Mouse (Mus musculus): Measurements from ENCODE around the gene Aox2.
A peak's percentile ranks its signal among the peaks of the same experiment; 100 is the strongest.
"Not testable (repeated sequence)": the region's sequence is repeated elsewhere in the genome, so short reads cannot be mapped to it uniquely, and the experiment has no call there.

The Aox2 gene

GRCm38 (mm10) chr1:58353238-58353893, 75.2 kb downstream of the Aox2 start:
- peak; percentile 57 for DNase-seq

DNA sequence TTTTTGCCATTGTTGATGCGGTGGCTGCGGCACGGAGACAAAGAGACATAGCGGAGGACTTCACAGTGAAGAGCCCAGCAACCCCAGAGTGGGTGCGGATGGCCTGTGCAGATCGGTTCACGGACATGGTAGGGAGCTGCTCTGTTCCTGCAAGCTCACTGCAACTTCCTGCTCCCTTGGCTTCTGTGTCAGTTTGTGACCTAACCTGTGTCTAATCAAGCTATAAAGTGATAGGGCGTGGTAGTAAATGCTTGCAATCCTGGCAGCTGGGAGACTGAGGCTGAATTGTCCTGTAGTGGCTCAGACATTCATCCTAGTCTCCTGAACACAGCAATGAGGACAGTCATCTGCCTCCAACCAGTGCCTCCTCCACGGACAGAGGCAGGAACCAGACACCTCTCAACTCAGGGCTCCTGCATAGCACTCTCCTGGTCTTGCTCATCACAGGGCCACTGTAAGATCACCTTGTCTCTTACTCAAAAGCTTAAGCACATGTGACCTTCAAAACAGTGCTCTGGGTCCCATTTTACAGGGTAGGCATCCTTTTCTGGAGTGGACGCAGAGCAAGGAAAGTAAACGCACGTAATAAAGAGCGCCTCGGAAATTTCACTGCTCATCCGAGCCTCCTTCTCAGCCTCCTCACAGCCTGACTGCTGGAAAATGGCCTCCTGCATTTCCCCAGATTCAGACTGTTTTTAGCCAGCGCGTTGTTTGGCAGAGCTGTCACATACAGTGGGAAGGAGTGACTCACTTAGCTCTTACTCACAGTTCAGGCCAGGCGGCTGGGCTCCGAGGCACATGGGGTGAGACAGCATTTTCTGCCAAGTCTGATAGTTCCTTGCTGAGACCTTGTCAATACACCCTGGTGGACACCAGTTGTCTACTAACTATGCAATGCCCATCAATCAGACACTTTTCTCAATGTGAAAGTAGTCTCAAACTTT, 81.1 kb downstream of the Aox2 start:
- no peak for DNase-seq

- DNase-seq: no peak
Observed at GRCm38 (mm10) chr1:58362296-58362695, 84.2 kb downstream of the Aox2 start.

- DNase-seq: no peak
Observed at GRCm38 (mm10) chr1:58364551-58364950, 86.4 kb downstream of the Aox2 start.

DNA sequence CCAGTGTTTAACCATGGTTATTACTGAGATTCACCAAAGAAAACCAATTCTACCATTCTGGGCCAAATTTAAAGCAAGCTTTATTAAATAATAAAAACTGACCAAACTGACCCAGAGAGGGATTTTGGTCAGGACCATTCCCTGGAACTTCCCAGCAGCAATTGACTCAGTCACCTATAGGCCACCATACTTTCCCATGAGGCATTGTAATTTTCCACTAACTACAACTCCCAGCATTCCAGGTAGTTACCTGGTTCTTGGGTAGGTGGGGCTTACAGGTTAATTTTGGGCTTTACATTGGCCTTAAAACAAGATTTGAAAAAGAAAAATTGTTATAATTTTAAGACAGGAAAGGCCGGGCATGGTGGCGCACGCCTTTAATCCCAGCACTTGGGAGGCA, 87.7 kb downstream of the Aox2 start:
- no peak for DNase-seq

GRCm38 (mm10) chr1:58366737-58367471, 88.8 kb downstream of the Aox2 start:
- DNase-seq: no peak

DNA sequence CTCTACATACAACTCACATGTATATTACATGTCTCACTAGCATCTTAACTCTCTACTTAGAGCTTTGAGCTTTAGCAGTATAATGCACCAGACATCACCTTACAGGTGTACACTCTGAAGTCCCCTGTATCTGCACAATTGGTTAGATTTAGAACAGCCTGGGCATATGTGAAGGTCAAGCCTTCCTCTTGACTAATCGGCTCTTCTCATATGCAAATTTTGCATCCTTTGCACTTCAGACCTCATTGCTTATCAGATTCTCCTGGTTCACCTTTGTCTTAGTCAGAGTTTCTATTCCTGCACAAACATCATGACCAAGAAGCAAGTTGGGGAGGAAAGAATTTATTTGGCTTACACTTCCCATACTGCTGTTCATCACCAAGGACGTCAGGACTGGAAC, 91.6 kb downstream of the Aox2 start:
- no peak for DNase-seq

GRCm38 (mm10) chr1:58374266-58374665, 96.1 kb downstream of the Aox2 start:
- DNase-seq: not testable (repeated sequence)

GRCm38 (mm10) chr1:58375574-58376147, 97.5 kb downstream of the Aox2 start:
- no peak for DNase-seq

DNA sequence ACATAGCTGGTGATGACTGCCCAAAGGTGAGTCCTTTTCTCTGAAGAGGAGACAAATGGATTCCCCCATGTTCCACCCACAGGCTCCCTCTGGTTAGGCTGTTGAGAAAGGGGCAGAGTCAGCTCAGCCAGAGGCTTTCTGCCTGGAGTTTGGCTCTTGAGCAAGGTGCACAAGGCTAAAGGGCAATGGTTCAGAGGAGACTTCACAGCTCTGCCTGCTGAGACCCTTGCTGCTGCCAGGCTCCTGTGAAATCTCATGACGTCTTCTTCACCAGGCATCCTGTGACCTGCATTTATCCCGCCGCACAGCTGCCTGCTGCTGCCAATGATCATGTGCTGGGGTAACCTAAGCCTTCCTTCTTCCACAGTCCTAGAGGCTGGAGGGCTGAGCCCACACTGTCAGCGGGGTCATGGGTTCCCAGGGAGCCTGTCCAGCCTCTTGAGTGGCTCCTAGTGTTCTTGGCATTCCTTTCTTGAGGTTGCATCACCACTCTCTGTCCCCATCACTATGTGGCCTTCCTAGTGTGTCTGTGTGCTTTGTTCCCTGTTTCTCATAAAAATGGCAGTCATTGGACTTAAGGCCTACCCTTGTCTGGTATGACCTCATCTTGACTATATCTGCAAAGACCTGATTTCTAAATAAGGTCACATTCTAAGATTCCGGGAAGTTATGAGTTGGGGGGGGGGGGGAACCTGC, 104.6 kb downstream of the Aox2 start:
- no peak for DNase-seq

DNA sequence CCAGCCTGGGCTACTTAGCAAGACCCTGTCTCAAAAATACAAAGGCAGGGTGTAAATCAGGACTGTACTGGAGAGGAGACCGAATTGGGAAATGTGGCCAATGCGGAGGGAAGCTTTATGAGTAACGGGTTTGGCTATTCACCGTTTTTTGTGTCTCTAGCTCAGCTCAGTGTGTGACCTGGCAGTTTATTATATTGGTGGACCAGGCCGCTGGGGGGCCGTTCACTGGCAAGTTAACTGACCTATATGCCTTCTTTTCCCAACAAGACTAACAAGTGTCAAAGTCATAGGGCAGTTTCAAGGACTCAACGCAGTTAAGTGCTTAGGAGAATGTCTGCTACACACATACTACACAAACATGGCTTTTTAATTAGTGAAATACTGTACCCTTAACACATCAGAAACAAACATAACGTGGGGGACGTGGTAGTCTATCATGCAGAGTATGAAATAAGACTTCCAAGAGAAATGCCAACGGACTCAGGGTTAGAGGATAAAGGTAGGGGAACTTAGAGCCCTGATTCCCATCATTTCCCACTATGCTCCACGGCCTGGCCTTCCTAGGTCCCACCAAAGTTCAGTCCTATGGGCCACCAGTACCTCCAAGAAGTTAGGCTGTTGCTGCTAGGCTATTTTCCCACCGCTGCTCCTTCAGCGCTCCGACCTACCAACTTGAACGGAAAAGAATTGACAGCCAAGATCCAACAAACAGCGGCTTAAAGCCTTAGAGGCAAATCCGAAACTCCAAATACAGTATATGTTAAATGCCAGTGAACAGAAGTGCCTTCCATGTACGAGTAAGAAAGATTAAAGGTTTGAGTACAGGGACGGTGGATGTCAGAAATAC, 113.5 kb downstream of the Aox2 start:
- DNase-seq: no peak

DNA sequence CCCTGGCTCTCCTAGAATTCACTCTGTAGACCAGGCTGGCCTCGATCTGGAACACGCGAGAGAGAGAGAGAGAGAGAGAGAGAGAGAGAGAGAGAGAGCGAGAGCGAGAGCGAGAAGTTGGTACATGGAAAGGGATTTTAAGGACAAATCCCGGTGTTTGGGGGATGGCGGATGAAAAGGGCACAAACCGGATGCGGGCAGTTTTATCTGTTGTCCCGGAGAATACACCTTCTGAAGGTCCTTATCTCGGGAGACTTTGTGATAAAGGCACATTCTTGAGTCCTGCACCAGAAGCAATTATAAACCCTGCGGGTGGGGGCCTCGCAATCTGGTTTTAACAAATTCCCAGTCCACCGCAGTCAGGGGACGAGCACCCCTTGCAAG, 114.1 kb downstream of the Aox2 start:
- DNase-seq: no peak

GRCm38 (mm10) chr1:58392652-58393283, 114.6 kb downstream of the Aox2 start, which contains the start of gene Bzw1:
TSS of gene Bzw1 (plus strand) at chr1:58392898.
- DNase-seq: peak; percentile 97

DNA sequence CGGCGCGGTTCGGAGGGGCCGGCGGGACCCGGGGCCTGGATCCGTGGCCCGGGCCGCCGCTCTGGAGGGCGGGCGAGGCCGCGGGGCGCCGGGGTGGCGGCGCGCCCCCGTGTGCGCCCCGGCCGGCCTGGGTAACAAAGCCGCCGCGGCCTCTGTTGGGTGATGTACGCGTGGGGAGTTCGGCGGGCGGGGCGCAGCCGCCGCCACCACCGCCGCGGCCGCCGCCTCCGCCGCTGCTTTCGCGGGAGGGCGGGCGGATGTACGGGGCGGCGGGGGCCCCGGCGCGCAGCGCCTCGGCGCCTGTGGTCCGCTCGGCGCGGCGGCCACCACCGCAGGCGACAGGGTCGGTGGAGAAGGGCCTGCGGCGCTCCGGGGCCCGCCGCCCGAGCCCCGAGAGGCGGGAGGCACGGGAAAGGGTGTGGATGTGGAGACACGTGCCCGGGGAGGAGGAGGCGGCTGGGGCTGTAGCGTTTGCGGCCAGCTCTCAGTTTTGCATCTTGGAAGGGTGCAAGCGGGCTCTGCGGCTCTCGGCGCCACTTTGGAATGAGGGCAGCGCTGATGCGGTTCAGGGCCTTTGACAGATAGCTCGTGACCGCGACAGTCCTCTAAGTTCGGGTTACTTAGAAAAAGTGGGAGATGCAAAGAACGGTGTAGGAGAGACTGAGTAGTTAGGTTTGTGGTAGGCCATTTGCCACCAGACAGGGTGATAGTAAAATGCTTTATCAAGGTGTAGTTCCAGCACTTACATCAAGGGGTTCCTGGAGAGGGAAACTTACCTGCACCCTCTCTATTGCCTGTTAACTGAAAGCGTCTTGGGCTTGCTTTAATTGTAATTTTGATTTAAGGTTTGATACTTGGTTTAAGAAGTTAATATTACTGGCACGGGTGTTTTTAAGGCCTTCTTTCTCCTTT, 115.4 kb downstream of the Aox2 start:
- peak; percentile 68 for DNase-seq

DNA sequence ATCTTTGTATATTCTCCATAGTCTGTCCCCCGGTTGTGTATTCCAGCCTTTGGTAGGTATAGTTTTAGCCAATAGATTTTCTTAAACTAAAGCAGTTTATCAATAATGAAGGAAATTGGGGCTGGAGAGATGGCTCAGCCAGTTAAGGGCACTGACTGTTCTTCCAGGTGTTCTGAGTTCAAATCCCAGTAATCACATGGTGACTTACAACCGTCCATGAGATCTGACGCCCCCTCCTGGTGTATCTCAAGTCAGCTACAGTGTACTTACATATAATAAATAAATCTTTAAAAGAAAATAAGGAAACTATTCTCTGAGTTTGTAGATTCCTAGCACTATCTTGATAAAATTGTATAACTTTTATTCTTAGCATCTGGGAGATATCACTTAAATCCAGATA, 117.2 kb downstream of the Aox2 start:
- DNase-seq: no peak

GRCm38 (mm10) chr1:58396179-58396578, 118.1 kb downstream of the Aox2 start:
- DNase-seq: no peak

GRCm38 (mm10) chr1:58397731-58398130, 119.6 kb downstream of the Aox2 start:
- no peak for DNase-seq

- DNase-seq: no peak
Observed at GRCm38 (mm10) chr1:58401396-58401795, 123.3 kb downstream of the Aox2 start.

DNA sequence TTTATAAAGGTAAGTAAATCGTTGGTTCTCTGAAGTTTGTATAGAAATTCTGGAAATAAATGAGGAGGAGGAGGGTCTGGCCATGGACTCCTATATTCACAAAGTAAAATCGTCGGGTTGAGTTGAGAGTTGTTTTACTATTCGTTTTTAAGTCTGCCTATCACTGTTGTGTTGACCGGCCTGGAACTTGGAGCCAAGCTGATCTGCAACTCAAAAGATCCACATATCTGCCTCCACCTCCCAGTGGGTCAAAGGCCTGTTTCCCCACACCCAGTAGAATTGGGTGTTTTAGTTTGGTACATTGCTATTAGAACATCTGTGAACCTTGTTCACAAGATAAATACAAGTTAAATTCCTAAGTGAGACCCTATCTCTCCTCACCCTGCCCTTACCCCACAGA, 125.6 kb downstream of the Aox2 start:
- no peak for DNase-seq

GRCm38 (mm10) chr1:58407321-58407720, 129.2 kb downstream of the Aox2 start:
- no peak for DNase-seq

All from kidney, postnatal 10 days (tissue).